ENCODE assay signal across 9 mouse cellular contexts in the genomic region with DNA sequence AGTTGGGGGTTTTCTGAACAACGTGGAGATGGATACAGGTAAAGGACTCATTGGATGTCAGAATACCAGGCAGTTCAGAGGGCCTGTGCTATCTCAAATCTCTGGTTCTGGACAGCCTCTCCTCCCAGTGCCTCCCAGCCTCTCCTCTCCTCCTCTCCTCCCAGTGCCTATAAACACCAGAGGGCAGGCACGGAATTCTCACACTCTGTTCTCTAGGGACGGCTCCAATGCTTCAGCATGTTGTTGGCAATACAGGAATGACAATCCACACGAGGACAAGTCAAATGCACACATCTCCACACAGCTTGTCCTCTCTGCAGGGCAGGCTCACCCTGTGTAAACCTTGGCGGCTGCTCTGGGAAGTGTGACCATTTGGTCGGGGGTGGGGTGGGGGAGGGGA.
A peak's percentile ranks its signal among the peaks of the same experiment; 100 is the strongest.
DNase-seq lines count a peak whose midpoint lies in the region; ATAC-seq lines count a peak whose summit lies in the region.
"Had no signal": no experiment of that assay in that cellular context is flagged by ENCODE, and none has a peak within 500 bp of the region (broad histone marks: within the 10 kb centered on the region; RNA-seq: fewer than 3 reads in every experiment).

No protein-coding gene starts in this region.

- no peaks in the 10 kb centered on the region for H3K36me3 ChIP-seq in heart, embryonic 11.5 days (ENCODE audit: control insufficient read depth, insufficient read depth, low read length)
- H3K36me3 ChIP-seq: liver, embryonic 15.5 days had no signal

- 7% methylated on average over 6 of the region's 6 CpGs for WGBS in heart, embryonic 11.5 days (ENCODE audit: insufficient replicate concordance)

- no peak overlapping the region for H3K4me3 ChIP-seq in heart, embryonic 11.5 days (ENCODE audit: low read depth, low read length)
- H3K4me3 ChIP-seq: liver, embryonic 15.5 days had no signal

- H3K9ac ChIP-seq in heart, embryonic 11.5 days (ENCODE audit: low read depth, low read length) = no peak overlapping the region
- H3K9ac ChIP-seq: liver, embryonic 15.5 days had no signal

- peak overlapping the region; percentile 11; the same call in 1 of the 2 replicates for H3K4me2 ChIP-seq in heart, embryonic 11.5 days
- H3K4me2 ChIP-seq: liver, embryonic 15.5 days had no signal

- H3K27ac ChIP-seq in heart, embryonic 11.5 days (ENCODE audit: low read depth, low read length) = no peak overlapping the region
- H3K27ac ChIP-seq: liver, embryonic 15.5 days had no signal

- peak; percentile 57 to 80 for DNase-seq in adrenal gland, adult (ENCODE audit: inconsistent age in 2 of 2, low spot score in 1 of 2)
- no peak for DNase-seq in adrenal gland, adult 18-20 months (ENCODE audit: low spot score in 2 of 2)
- DNase-seq in heart, adult 8-10 months (ENCODE audit: low spot score) = no peak
- peak; percentile 21 for DNase-seq in urinary bladder, postnatal 14 days (ENCODE audit: low spot score)
- DNase-seq in urinary bladder, postnatal 25 days (ENCODE audit: low spot score) = no peak
- no peak for DNase-seq in natural killer cell, adult 2 months (ENCODE audit: low spot score in 2 of 2)
- no peak for DNase-seq in right cerebral cortex, postnatal 25 days

- peaks cover 27% of the 10 kb centered on the region for H3K4me1 ChIP-seq in heart, embryonic 11.5 days (ENCODE audit: control insufficient read depth, insufficient read depth, low read length)
- H3K4me1 ChIP-seq: liver, embryonic 15.5 days had no signal

- H3K9me3 ChIP-seq in heart, embryonic 11.5 days (replicated peaks; ENCODE audit: control insufficient read depth, low read length) = no peaks in the 10 kb centered on the region
- H3K9me3 ChIP-seq: liver, embryonic 15.5 days had no signal

- 0 out of 2 replicates have a peak, but pooled peaks have one; percentile 31 for ATAC-seq in heart, embryonic 11.5 days (replicated peaks; ENCODE audit: insufficient number of reproducible peaks, low FRiP score, low TSS enrichment)

- no peaks in the 10 kb centered on the region for H3K27me3 ChIP-seq in heart, embryonic 11.5 days (ENCODE audit: control insufficient read depth, insufficient read depth, low read length)
- H3K27me3 ChIP-seq: liver, embryonic 15.5 days had no signal

Comparison
In these comparisons a context has a peak if more than half of its experiments do, and no peak if none do; other contexts are left out.
1. DNase-seq: peak in adrenal gland, adult (2 of 2) and urinary bladder, postnatal 14 days (single experiment); none in adrenal gland, adult 18-20 months (0 of 2), heart, adult 8-10 months (single experiment), urinary bladder, postnatal 25 days (single experiment), natural killer cell, adult 2 months (0 of 2) and right cerebral cortex, postnatal 25 days (single experiment).